Mouse (Mus musculus) MEL (cell line): ENCODE data around the gene Abhd17a. TPM values are rescaled to one million over a fixed set of nuclear protein-coding genes. Genes with fewer than 3 reads are reported as not detected.
A peak's percentile ranks its signal among the peaks of the same experiment; 100 is the strongest.

Experiments used
- DNase-seq: peaks from one replicate; pipeline ENCODE4 v3.0.0; 2011; ENCODE audit warnings: low read depth, low spot score
- H3K27ac ChIP-seq: 2 replicates; pipeline ENCODE4 v1.5.1; 2012; ENCODE audit warnings: low read depth, mild to moderate bottlenecking, control low read depth, low read length, moderate library complexity; ENCODE audit not compliant: control insufficient read depth
- H3K27me3 ChIP-seq, 2 experiments: fragments of 150-350 bp in 1 of 2; sonication (generic) in 1 of 2; 2 replicates each; pipeline ENCODE4 v1.6.1; 2012; ENCODE audit warnings: low read length in 2 of 2, mild to moderate bottlenecking in 2 of 2, improper control_type of control experiment in 1 of 2, moderate library complexity in 1 of 2; ENCODE audit not compliant: insufficient read depth in 2 of 2, control insufficient read depth in 1 of 2
- H3K36me3 ChIP-seq, 2 experiments: 2 replicates each; pipeline ENCODE4 v1.6.1; 2012 to 2014; ENCODE audit warnings: low read length in 2 of 2, improper control_type of control experiment in 1 of 2, inconsistent platforms in 1 of 2, mild to moderate bottlenecking in 1 of 2; ENCODE audit not compliant: insufficient read depth in 2 of 2, control insufficient read depth in 1 of 2
- H3K4me1 ChIP-seq, 2 experiments: fragments of 150-350 bp in 1 of 2; sonication (generic) in 1 of 2; 2 replicates each; pipeline ENCODE4 v1.6.1; 2012; ENCODE audit warnings: low read length in 2 of 2, improper control_type of control experiment in 1 of 2, mild to moderate bottlenecking in 1 of 2; ENCODE audit not compliant: insufficient read depth in 2 of 2, control insufficient read depth in 1 of 2
- H3K4me3 ChIP-seq, 2 experiments: fragments of 150-350 bp in 1 of 2; sonication (generic) in 1 of 2; 2 replicates each; pipeline ENCODE4 v1.5.1; 2012; ENCODE audit warnings: low read depth in 2 of 2, low read length in 2 of 2, mild to moderate bottlenecking in 2 of 2, moderate library complexity in 2 of 2, control low read depth in 1 of 2, improper control_type of control experiment in 1 of 2; ENCODE audit not compliant: control insufficient read depth in 1 of 2, insufficient read depth in 1 of 2
- H3K79me2 ChIP-seq: 2 replicates; pipeline ENCODE4 v1.6.1; 2012; ENCODE audit warnings: mild to moderate bottlenecking, low read length, moderate library complexity; ENCODE audit not compliant: control insufficient read depth, poor library complexity, insufficient read depth
- H3K9ac ChIP-seq: 2 replicates; pipeline ENCODE4 v1.6.1; 2012; ENCODE audit warnings: low read depth, mild to moderate bottlenecking, control low read depth, low read length, moderate library complexity; ENCODE audit not compliant: control insufficient read depth, poor library complexity, severe bottlenecking
- H3K9me3 ChIP-seq: fragments of 150-350 bp; sonication (generic); replicated peaks from 2 replicates; pipeline ENCODE4 v1.6.1; 2012; ENCODE audit warnings: mild to moderate bottlenecking, low read length, improper control_type of control experiment, moderate library complexity; ENCODE audit not compliant: insufficient read depth
- BHLHE40 ChIP-seq: IDR thresholded peaks from 2 replicates; pipeline ENCODE4 v1.6.1; 2012; ENCODE audit warnings: low read depth, mild to moderate bottlenecking, inconsistent platforms, low read length, improper control_type of control experiment, borderline replicate concordance
- CHD1 ChIP-seq: IDR thresholded peaks from 2 replicates; pipeline ENCODE4 v1.6.1; 2012; ENCODE audit warnings: low read depth, mild to moderate bottlenecking, inconsistent platforms, low read length, improper control_type of control experiment
- CHD2 ChIP-seq: IDR thresholded peaks from 2 replicates; pipeline ENCODE4 v1.6.1; 2011; ENCODE audit warnings: low read length, improper control_type of control experiment
- CTCF ChIP-seq, 3 experiments: IDR thresholded peaks in 2 of 3; conservative IDR thresholded peaks in 1 of 3; 2 replicates each; pipeline ENCODE4 v1.5.1; 2011 to 2012; ENCODE audit warnings: low read length in 3 of 3, low read depth in 2 of 3, mild to moderate bottlenecking in 2 of 3, improper control_type of control experiment in 1 of 3, inconsistent platforms in 1 of 3, mixed read lengths in 1 of 3, moderate library complexity in 1 of 3; ENCODE audit not compliant: control insufficient read depth in 1 of 3, insufficient read depth in 1 of 3, poor library complexity in 1 of 3, severe bottlenecking in 1 of 3
- E2F4 ChIP-seq: IDR thresholded peaks from 2 replicates; pipeline ENCODE4 v1.6.1; 2011; ENCODE audit warnings: low read depth, low read length, improper control_type of control experiment, borderline replicate concordance
- ETS1 ChIP-seq: IDR thresholded peaks from 2 replicates; pipeline ENCODE4 v1.6.1; 2012; ENCODE audit warnings: low read depth, mild to moderate bottlenecking, inconsistent platforms, low read length, improper control_type of control experiment, moderate library complexity
- GABPA ChIP-seq: IDR thresholded peaks from 2 replicates; pipeline ENCODE4 v1.6.1; 2012; ENCODE audit warnings: low read depth, mild to moderate bottlenecking, inconsistent platforms, low read length, improper control_type of control experiment, moderate library complexity
- GATA1 ChIP-seq: IDR thresholded peaks from 2 replicates; pipeline ENCODE4 v1.6.1; 2011; ENCODE audit warnings: low read depth, low read length, improper control_type of control experiment
- HCFC1 ChIP-seq: IDR thresholded peaks from 2 replicates; pipeline ENCODE4 v1.6.1; 2012; ENCODE audit warnings: low read depth, mild to moderate bottlenecking, inconsistent platforms, low read length, improper control_type of control experiment, moderate library complexity
- JUND ChIP-seq: IDR thresholded peaks from 2 replicates; pipeline ENCODE4 v1.6.1; 2011; ENCODE audit warnings: low read depth, mild to moderate bottlenecking, improper control_type of control experiment, low read length
- MAFK ChIP-seq: IDR thresholded peaks from 2 replicates; pipeline ENCODE4 v1.6.1; 2011; ENCODE audit warnings: low read depth, mild to moderate bottlenecking, low read length, improper control_type of control experiment, borderline replicate concordance
- MAX ChIP-seq: IDR thresholded peaks from 2 replicates; pipeline ENCODE4 v1.6.1; 2011; ENCODE audit warnings: low read length, improper control_type of control experiment
- MAZ ChIP-seq: IDR thresholded peaks from 2 replicates; pipeline ENCODE4 v1.6.1; 2012; ENCODE audit warnings: low read depth, mild to moderate bottlenecking, inconsistent platforms, low read length, improper control_type of control experiment
- MEF2A ChIP-seq: IDR thresholded peaks from 2 replicates; pipeline ENCODE4 v1.6.1; 2014; ENCODE audit warnings: low read depth, mild to moderate bottlenecking, inconsistent platforms, low read length, improper control_type of control experiment; ENCODE audit not compliant: poor library complexity, insufficient replicate concordance, severe bottlenecking; ENCODE audit errors: extremely low read depth
- MXI1 ChIP-seq: IDR thresholded peaks from 2 replicates; pipeline ENCODE4 v1.6.1; 2011; ENCODE audit warnings: mild to moderate bottlenecking, low read depth, low read length, improper control_type of control experiment
- MYC ChIP-seq: IDR thresholded peaks from 2 replicates; pipeline ENCODE4 v1.6.1; 2011; ENCODE audit warnings: low read depth, mild to moderate bottlenecking, low read length, improper control_type of control experiment, moderate library complexity
- NRF1 ChIP-seq: IDR thresholded peaks from 2 replicates; pipeline ENCODE4 v1.6.1; 2014; ENCODE audit warnings: low read depth, mild to moderate bottlenecking, inconsistent platforms, low read length, improper control_type of control experiment, moderate library complexity; ENCODE audit not compliant: poor library complexity, insufficient read depth, severe bottlenecking
- POLR2A ChIP-seq, 2 experiments: IDR thresholded peaks; 2 replicates each; pipeline ENCODE4 v1.6.1; 2011 to 2012; ENCODE audit warnings: low read length in 2 of 2, mild to moderate bottlenecking in 2 of 2, control low read depth in 1 of 2, improper control_type of control experiment in 1 of 2, low read depth in 1 of 2, moderate library complexity in 1 of 2; ENCODE audit not compliant: control insufficient read depth in 1 of 2, insufficient read depth in 1 of 2, poor library complexity in 1 of 2
- POLR2AphosphoS2 ChIP-seq: IDR thresholded peaks from 2 replicates; pipeline ENCODE4 v1.6.1; 2011; ENCODE audit warnings: low read length, improper control_type of control experiment
- POLR2AphosphoS5 ChIP-seq: IDR thresholded peaks from 2 replicates; pipeline ENCODE4 v1.6.1; 2012; ENCODE audit warnings: low read depth, borderline replicate concordance, mild to moderate bottlenecking, inconsistent platforms, low read length, moderate library complexity, mixed read lengths
- RAD21 ChIP-seq: IDR thresholded peaks from 2 replicates; pipeline ENCODE4 v1.6.1; 2011; ENCODE audit warnings: mild to moderate bottlenecking, low read depth, low read length, improper control_type of control experiment
- SIN3A ChIP-seq: IDR thresholded peaks from 2 replicates; pipeline ENCODE4 v1.6.1; 2012; ENCODE audit warnings: low read length, improper control_type of control experiment, inconsistent platforms
- TAL1 ChIP-seq: IDR thresholded peaks from 2 replicates; pipeline ENCODE4 v1.6.1; 2012; ENCODE audit warnings: mild to moderate bottlenecking, inconsistent platforms, low read length, moderate library complexity, mixed read lengths
- TBP ChIP-seq: IDR thresholded peaks from 2 replicates; pipeline ENCODE4 v1.8.0; 2011; ENCODE audit warnings: low read depth, low read length, improper control_type of control experiment
- UBTF ChIP-seq: IDR thresholded peaks from 2 replicates; pipeline ENCODE4 v1.6.1; 2012; ENCODE audit warnings: low read depth, mild to moderate bottlenecking, inconsistent platforms, low read length, improper control_type of control experiment, moderate library complexity, borderline replicate concordance; ENCODE audit not compliant: insufficient read depth
- USF1 ChIP-seq: IDR thresholded peaks from 2 replicates; pipeline ENCODE4 v1.6.1; 2014; ENCODE audit warnings: low read depth, mild to moderate bottlenecking, inconsistent platforms, low read length, improper control_type of control experiment, moderate library complexity
- USF2 ChIP-seq, 2 experiments: IDR thresholded peaks; 2 replicates each; pipeline ENCODE4 v1.6.1; 2011 to 2012; ENCODE audit warnings: improper control_type of control experiment in 2 of 2, low read length in 2 of 2, borderline replicate concordance in 1 of 2, inconsistent platforms in 1 of 2, low read depth in 1 of 2, mild to moderate bottlenecking in 1 of 2; ENCODE audit not compliant: insufficient read depth in 1 of 2
- ZC3H11A ChIP-seq: IDR thresholded peaks from 2 replicates; pipeline ENCODE4 v1.6.1; 2012; ENCODE audit warnings: low read depth, mild to moderate bottlenecking, inconsistent platforms, low read length, improper control_type of control experiment
- ZNF384 ChIP-seq: IDR thresholded peaks from 2 replicates; pipeline ENCODE4 v1.6.1; 2012; ENCODE audit warnings: low read depth, mild to moderate bottlenecking, inconsistent platforms, low read length, improper control_type of control experiment
- polyA plus RNA-seq, 2 experiments: library from polyadenylated mRNA; stranded (reverse) in 1 of 2; unstranded in 1 of 2; fragments of >175 nt in 1 of 2; fragments of >200 nt in 1 of 2; gene quantifications; 2 replicates each; pipeline versions ENCODE4 v1.2.1 to v1.2.4; 2012; ENCODE audit warnings: low replicate concordance in 2 of 2, low read depth in 1 of 2; ENCODE audit not compliant: insufficient read length in 2 of 2, insufficient read depth in 1 of 2, missing spikeins in 1 of 2
- total RNA-seq: library from RNA; depleted of rRNA; stranded (reverse); fragments of 300-350 nt; gene quantifications from 2 replicates; pipeline ENCODE4 v1.2.3, GENCODE M21; 2012

Abhd17a gene
- total and polyA plus RNA-seq, 3 experiments = 96.2 to 136 (median 98.5) TPM

GRCm38 (mm10) chr10:80553997-80554396 is 36.1 kb downstream of the Abhd17a start:
- Histone ChIP-seq H3K9ac (no peak overlapping the region), H3K27me3 (no peaks in the 10 kb centered on the region), H3K27ac (no peak overlapping the region), H3K79me2 (peaks cover 49% of the 10 kb centered on the region), H3K36me3 (peaks cover 3 to 11% of the 10 kb centered on the region in 2 experiments; a peak in 3 of 4 replicates), H3K4me3 (no peak overlapping the region), H3K9me3 (no peaks in the 10 kb centered on the region), H3K4me1 (peaks cover 3 to 19% of the 10 kb centered on the region in 2 experiments)
- no peak for TF ChIP-seq CTCF (IDR thresholded peaks at IDR 0.05 in 2 of 3, conservative IDR thresholded peaks at IDR 0.05 in 1 of 3; ENCODE audit: control insufficient read depth in 1 of 3, insufficient read depth in 1 of 3, low read depth in 2 of 3, low read length in 3 of 3, poor library complexity in 1 of 3, severe bottlenecking in 1 of 3)
- no peak for TF ChIP-seq SIN3A
- TF ChIP-seq POLR2A (IDR thresholded peaks at IDR 0.05; ENCODE audit: control insufficient read depth in 1 of 2, insufficient read depth in 1 of 2, low read depth in 1 of 2, low read length in 2 of 2, poor library complexity in 1 of 2) = no peak
- no peak for TF ChIP-seq NRF1
- no peak for TF ChIP-seq HCFC1
- TF ChIP-seq POLR2AphosphoS2 = no peak
- TF ChIP-seq MXI1 = no peak
- TF ChIP-seq MYC = no peak
- no peak for TF ChIP-seq TAL1
- TF ChIP-seq ZNF384 = no peak
- TF ChIP-seq USF1 = no peak
- TF ChIP-seq TBP = no peak
- TF ChIP-seq MAX = no peak
- TF ChIP-seq MEF2A = no peak
- no peak for TF ChIP-seq MAZ
- TF ChIP-seq ZC3H11A = no peak
- no peak for TF ChIP-seq ETS1
- TF ChIP-seq USF2 (IDR thresholded peaks at IDR 0.05; ENCODE audit: borderline replicate concordance in 1 of 2, insufficient read depth in 1 of 2, low read depth in 1 of 2, low read length in 2 of 2) = no peak
- no peak for TF ChIP-seq GABPA
- no peak for TF ChIP-seq UBTF
- DNase-seq = no peak

- Histone ChIP-seq H3K79me2 (peaks cover 46% of the 10 kb centered on the region), H3K4me1 (peaks cover 3 to 19% of the 10 kb centered on the region in 2 experiments), H3K27ac (no peak overlapping the region), H3K36me3 (peaks cover 3 to 11% of the 10 kb centered on the region in 2 experiments; a peak in 3 of 4 replicates), H3K4me3 (no peak overlapping the region), H3K27me3 (no peaks in the 10 kb centered on the region), H3K9me3 (no peaks in the 10 kb centered on the region), H3K9ac (no peak overlapping the region)
- peak; percentile 66 for DNase-seq
- TF ChIP-seq BHLHE40 = no peak
- no peak for TF ChIP-seq E2F4
- no peak for TF ChIP-seq HCFC1
- TF ChIP-seq GABPA = no peak
- TF ChIP-seq CHD2 = no peak
- TF ChIP-seq ETS1 = no peak
- no peak for TF ChIP-seq ZC3H11A
- TF ChIP-seq MXI1 = no peak
- TF ChIP-seq USF2 (IDR thresholded peaks at IDR 0.05; ENCODE audit: borderline replicate concordance in 1 of 2, insufficient read depth in 1 of 2, low read depth in 1 of 2, low read length in 2 of 2) = no peak
- TF ChIP-seq POLR2A (IDR thresholded peaks at IDR 0.05; ENCODE audit: control insufficient read depth in 1 of 2, insufficient read depth in 1 of 2, low read depth in 1 of 2, low read length in 2 of 2, poor library complexity in 1 of 2) = no peak
- TF ChIP-seq MAFK = no peak
- TF ChIP-seq SIN3A = no peak
- no peak for TF ChIP-seq TBP
- peak; percentile 55; the same call in 1 of the 2 replicates for TF ChIP-seq GATA1
- TF ChIP-seq ZNF384 = no peak
- no peak for TF ChIP-seq MEF2A
- TF ChIP-seq MAZ = no peak
- TF ChIP-seq POLR2AphosphoS5 = no peak
- no peak for TF ChIP-seq CHD1
- TF ChIP-seq CTCF (IDR thresholded peaks at IDR 0.05 in 2 of 3, conservative IDR thresholded peaks at IDR 0.05 in 1 of 3; ENCODE audit: control insufficient read depth in 1 of 3, insufficient read depth in 1 of 3, low read depth in 2 of 3, low read length in 3 of 3, poor library complexity in 1 of 3, severe bottlenecking in 1 of 3) = no peak
- TF ChIP-seq RAD21 = no peak
- TF ChIP-seq JUND = no peak
- peak; percentile 74 for TF ChIP-seq TAL1
These were observed 36.6 kb downstream of the Abhd17a start for GRCm38 (mm10) chr10:80553575-80553974.
